Mouse (Mus musculus) neural tube, embryonic 14.5 days (tissue): ENCODE data around the gene Epor. TPM values are rescaled to one million over a fixed set of nuclear protein-coding genes. Genes with fewer than 3 reads are reported as not detected.

Experiments
- ATAC-seq: fragments of 200-750 bp; cut with Nextera tagmentation; 2 replicates; pipeline ENCODE4 v1.8.0; 2017; ENCODE audit warnings: low read depth, mild to moderate bottlenecking, moderate TSS enrichment, moderate library complexity
- H3K27ac ChIP-seq: fragments of 300-500 bp; sonication (generic); 2 replicates; pipeline ENCODE4 v1.5.1; 2014; ENCODE audit warnings: low read depth, mild to moderate bottlenecking, control low read depth, low read length, moderate library complexity, mixed read lengths
- H3K27me3 ChIP-seq: fragments of 300-500 bp; sonication (generic); 2 replicates; pipeline ENCODE4 v1.6.1; 2014; ENCODE audit warnings: low read length; ENCODE audit not compliant: control insufficient read depth, insufficient read depth
- H3K36me3 ChIP-seq: fragments of 300-500 bp; sonication (generic); 2 replicates; pipeline ENCODE4 v1.6.1; 2014; ENCODE audit warnings: low read length, mixed read lengths; ENCODE audit not compliant: control insufficient read depth, insufficient read depth
- H3K4me1 ChIP-seq: fragments of 300-500 bp; sonication (generic); 2 replicates; pipeline ENCODE4 v1.6.1; 2014; ENCODE audit warnings: low read length; ENCODE audit not compliant: control insufficient read depth, insufficient read depth
- H3K4me2 ChIP-seq: fragments of 300-500 bp; sonication (generic); 2 replicates; pipeline ENCODE4 v1.6.1; 2014; ENCODE audit warnings: mild to moderate bottlenecking, low read depth, low read length, control low read depth
- H3K4me3 ChIP-seq: fragments of 300-500 bp; sonication (generic); 2 replicates; pipeline ENCODE4 v1.5.1; 2014; ENCODE audit warnings: low read depth, low read length, control low read depth, mixed read lengths
- H3K9ac ChIP-seq: fragments of 300-500 bp; sonication (generic); replicated peaks from 2 replicates; pipeline ENCODE4 v1.6.1; 2014; ENCODE audit warnings: low read depth, mild to moderate bottlenecking, control low read depth, low read length, mixed read lengths
- H3K9me3 ChIP-seq: fragments of 300-500 bp; sonication (generic); 2 replicates; pipeline ENCODE4 v1.6.1; 2016; ENCODE audit warnings: low read length; ENCODE audit not compliant: control insufficient read depth
- WGBS: fragments of 180-500 bp; shearing (Covaris S2); extraction: QIAGEN DNeasy Blood & Tissue Kit; methylation state at CpG from one replicate; pipeline ENCODE4 v1.1.7; 2014; 5-methylcytosine and 5-hydroxymethylcytosine counted together
- polyA plus RNA-seq: library from polyadenylated mRNA; unstranded; fragments of >200 nt; fragmentation: Nextera tagmentation; extraction: Ambion mirVana; gene quantifications from 2 replicates; pipeline ENCODE4 v1.2.1, GENCODE M21; 2014

Gene Epor
- polyA plus RNA-seq, 1 experiment from 2014 or later = 0.67 TPM

GRCm38 (mm10) chr9:21996178-21996867 lies 33.0 kb upstream of the Epor start:
- no peaks in the 10 kb centered on the region for H3K4me1 ChIP-seq
- no peak overlapping the region for H3K4me2 ChIP-seq
- no peak for ATAC-seq
- H3K9me3 ChIP-seq = no peaks in the 10 kb centered on the region
- no peak overlapping the region for H3K4me3 ChIP-seq
- WGBS = 87% methylated on average over 3 of the region's 3 CpGs
- H3K27ac ChIP-seq = no peak overlapping the region
- H3K9ac ChIP-seq = no peak overlapping the region
- H3K27me3 ChIP-seq = peaks cover 2% of the 10 kb centered on the region
- no peaks in the 10 kb centered on the region for H3K36me3 ChIP-seq

GRCm38 (mm10) chr9:21992227-21992626 lies 28.9 kb upstream of the Epor start:
- Histone ChIP-seq H3K27me3 (peaks cover 26% of the 10 kb centered on the region), H3K9ac (no peak overlapping the region), H3K36me3 (no peaks in the 10 kb centered on the region), H3K4me3 (no peak overlapping the region), H3K27ac (no peak overlapping the region), H3K4me2 (no peak overlapping the region), H3K4me1 (peaks cover 14% of the 10 kb centered on the region), H3K9me3 (no peaks in the 10 kb centered on the region)
- 79% methylated on average over 4 of the region's 4 CpGs for WGBS
- no peak for ATAC-seq

GRCm38 (mm10) chr9:21989230-21990110 lies 26.2 kb upstream of the Epor start, which contains the start of gene Rgl3:
Gene Rgl3, minus strand, starts transcription at chr9:21989446.
- H3K27me3 ChIP-seq = peaks cover 28% of the 10 kb centered on the region
- WGBS = under 1% methylated on average over 42 of the region's 42 CpGs
- H3K9me3 ChIP-seq = no peaks in the 10 kb centered on the region
- H3K4me1 ChIP-seq = peaks cover 14% of the 10 kb centered on the region
- H3K4me3 ChIP-seq = peak within 1 kb of the TSS; percentile 27
- H3K4me2 ChIP-seq = peak within 1 kb of the TSS; percentile 51
- ATAC-seq = peak; percentile 41; the same call in 1 of the 2 replicates
- H3K9ac ChIP-seq = 0 out of 2 replicates have a peak within 1 kb of the TSS, but pooled peaks have one; percentile 21
- no peaks in the 10 kb centered on the region for H3K36me3 ChIP-seq
- no peak within 1 kb of the TSS for H3K27ac ChIP-seq

GRCm38 (mm10) chr9:21988421-21989101 lies 25.3 kb upstream of the Epor start:
- no peaks in the 10 kb centered on the region for H3K36me3 ChIP-seq
- no peak overlapping the region for H3K9ac ChIP-seq
- H3K27ac ChIP-seq = no peak overlapping the region
- peak overlapping the region; percentile 27 for H3K4me3 ChIP-seq
- no peaks in the 10 kb centered on the region for H3K9me3 ChIP-seq
- H3K4me1 ChIP-seq = peaks cover 14% of the 10 kb centered on the region
- peak overlapping the region; percentile 51 for H3K4me2 ChIP-seq
- H3K27me3 ChIP-seq = peaks cover 28% of the 10 kb centered on the region
- whole genome bisulfite sequencing = 1% methylated on average over 32 of the region's 32 CpGs
- peak; percentile 44; the same call in 1 of the 2 replicates for ATAC-seq

GRCm38 (mm10) chr9:21987592-21988342 lies 24.5 kb upstream of the Epor start:
- Histone ChIP-seq H3K27me3 (peaks cover 28% of the 10 kb centered on the region), H3K9me3 (no peaks in the 10 kb centered on the region), H3K27ac (no peak overlapping the region), H3K4me3 (no peak overlapping the region), H3K9ac (no peak overlapping the region), H3K4me1 (peaks cover 14% of the 10 kb centered on the region), H3K36me3 (no peaks in the 10 kb centered on the region), H3K4me2 (no peak overlapping the region; the same call in 1 of the 2 replicates)
- 7% methylated on average over 35 of the region's 36 CpGs for WGBS
- no peak for ATAC-seq

- Histone ChIP-seq H3K36me3 (no peaks in the 10 kb centered on the region), H3K4me2 (no peak overlapping the region), H3K27ac (no peak overlapping the region), H3K4me3 (no peak overlapping the region), H3K27me3 (peaks cover 10% of the 10 kb centered on the region; the same call in 1 of the 2 replicates), H3K9ac (no peak overlapping the region), H3K4me1 (peaks cover 7% of the 10 kb centered on the region; the same call in 1 of the 2 replicates), H3K9me3 (no peaks in the 10 kb centered on the region)
- 26% methylated on average over 3 of the region's 3 CpGs for WGBS
- no peak for ATAC-seq
Observed at GRCm38 (mm10) chr9:21983911-21984310, 20.6 kb upstream of the Epor start.

- no peak overlapping the region for H3K4me3 ChIP-seq
- H3K4me1 ChIP-seq = no peaks in the 10 kb centered on the region
- no peak for ATAC-seq
- H3K4me2 ChIP-seq = no peak overlapping the region
- 94% methylated on average over 4 of the region's 4 CpGs for WGBS
- no peak overlapping the region for H3K27ac ChIP-seq
- H3K27me3 ChIP-seq = no peaks in the 10 kb centered on the region
- H3K36me3 ChIP-seq = no peaks in the 10 kb centered on the region
- H3K9me3 ChIP-seq = no peaks in the 10 kb centered on the region
- H3K9ac ChIP-seq = no peak overlapping the region
Observed at GRCm38 (mm10) chr9:21978398-21979128, 15.3 kb upstream of the Epor start.

- 18% methylated on average over 2 of the region's 2 CpGs for WGBS
- ATAC-seq = no peak
Observed at GRCm38 (mm10) chr9:21977972-21978371, 14.7 kb upstream of the Epor start.

More at GRCm38 (mm10) chr9:21977972-21978371, 14.7 kb upstream of the Epor start:
- no peaks in the 10 kb centered on the region for H3K9me3 ChIP-seq
- H3K9ac ChIP-seq = no peak overlapping the region
- H3K27me3 ChIP-seq = no peaks in the 10 kb centered on the region
- no peak overlapping the region for H3K27ac ChIP-seq
- no peak overlapping the region for H3K4me2 ChIP-seq
- H3K36me3 ChIP-seq = no peaks in the 10 kb centered on the region
- H3K4me3 ChIP-seq = no peak overlapping the region
- H3K4me1 ChIP-seq = no peaks in the 10 kb centered on the region
